Mouse (Mus musculus) neutrophil, adult 5-6 weeks (primary cell): ENCODE results near the gene Mrpl50. TPM values are rescaled to one million over a fixed set of nuclear protein-coding genes. Genes with fewer than 3 reads are reported as not detected.

Experiments
- ATAC-seq: fragments of 151-379, 151-347 bp; 2 replicates; pipeline ENCODE4 v1.8.0; 2017; ENCODE audit warnings: mild to moderate bottlenecking, moderate TSS enrichment; ENCODE audit not compliant: insufficient number of reproducible peaks, poor library complexity, low FRiP score, severe bottlenecking; ENCODE audit errors: extremely low read depth
- total RNA-seq: library from RNA; stranded (forward); fragments of 200-1000 nt; gene quantifications from 2 replicates; pipeline ENCODE4 v1.2.3, GENCODE M21; 2017

Gene Mrpl50
- total RNA-seq = 12.7 and 14.4 TPM in 2 replicates

GRCm38 (mm10) chr4:49520572-49521340, at the start of gene Mrpl50, which contains the start of gene Zfp189:
Mrpl50 (minus strand) TSS chr4:49521093.
Zfp189 (plus strand) TSS chr4:49521176.
- ATAC-seq = peak; percentile 99

GRCm38 (mm10) chr4:49567613-49568012, 46.7 kb upstream of the Mrpl50 start:
- ATAC-seq = peak; percentile 89

GRCm38 (mm10) chr4:49559915-49560772, 39.3 kb upstream of the Mrpl50 start:
- ATAC-seq = no peak

GRCm38 (mm10) chr4:49558181-49558580, 37.3 kb upstream of the Mrpl50 start:
- ATAC-seq = no peak

- ATAC-seq = no peak
These were observed 36.5 kb upstream of the Mrpl50 start for GRCm38 (mm10) chr4:49557375-49557774.

- ATAC-seq = no peak
These were observed 32.5 kb upstream of the Mrpl50 start for GRCm38 (mm10) chr4:49553380-49553779.

- no peak for ATAC-seq
These were observed 28.5 kb upstream of the Mrpl50 start, which contains the start of gene Aldob for GRCm38 (mm10) chr4:49549383-49549782. Aldob (minus strand) TSS chr4:49549546.

GRCm38 (mm10) chr4:49547544-49548219, 26.8 kb upstream of the Mrpl50 start:
- ATAC-seq = no peak

GRCm38 (mm10) chr4:49546873-49547543, 26.1 kb upstream of the Mrpl50 start:
- ATAC-seq = no peak

GRCm38 (mm10) chr4:49546026-49546425, 25.1 kb upstream of the Mrpl50 start:
- no peak for ATAC-seq

- no peak for ATAC-seq
These were observed 20.1 kb upstream of the Mrpl50 start for GRCm38 (mm10) chr4:49540966-49541365.

GRCm38 (mm10) chr4:49539665-49540064, 18.8 kb upstream of the Mrpl50 start:
- no peak for ATAC-seq

- ATAC-seq = no peak
These were observed 15.8 kb upstream of the Mrpl50 start for GRCm38 (mm10) chr4:49536671-49537070.

- ATAC-seq = no peak
These were observed 14.9 kb upstream of the Mrpl50 start for GRCm38 (mm10) chr4:49535675-49536294.

GRCm38 (mm10) chr4:49535036-49535435, 14.1 kb upstream of the Mrpl50 start:
- no peak for ATAC-seq

- no peak for ATAC-seq
These were observed 1.7 kb upstream of the Mrpl50 start for GRCm38 (mm10) chr4:49522576-49522975.

GRCm38 (mm10) chr4:49521346-49521745, 453 bp upstream of the Mrpl50 start:
- ATAC-seq = no peak

- ATAC-seq = no peak
These were observed 1.4 kb downstream of the Mrpl50 start for GRCm38 (mm10) chr4:49519476-49519875.
